Mouse (Mus musculus) adrenal gland, postnatal 10 days (tissue): ENCODE measurements around the gene Gipc2. TPM values are rescaled to one million over a fixed set of nuclear protein-coding genes. Genes with fewer than 3 reads are reported as not detected.
A peak's percentile ranks its signal among the peaks of the same experiment; 100 is the strongest.
"Not testable (repeated sequence)": the region's sequence is repeated elsewhere in the genome, so short reads cannot be mapped to it uniquely, and the experiment has no call there.

ENCODE experiments used
- DNase-seq: peaks from one replicate; pipeline ENCODE4 v3.0.0; 2021; ENCODE audit warnings: mixed read lengths
- long read RNA-seq, 2 experiments: library from polyadenylated mRNA; stranded (forward); transcript quantifications; one replicate each; pipeline ENCODE4 v2.0.0; 2021
- total RNA-seq, 2 experiments: library from RNA; stranded (reverse); gene quantifications; 2 replicates each; pipeline ENCODE4 v1.2.3; 2021

Gene Gipc2
- 1 to 10 TPM in 1 of 2 experiments, under 1 TPM in 1; 0.94 to 1.7 TPM for total RNA-seq
- long read RNA-seq, experiment 1: 0 reads
- long read RNA-seq, experiment 2, partial matches to known transcripts: 2 of 9 reads
- long read RNA-seq, experiment 2, other reads (novel, unspliced or antisense): 2 of 9 reads

DNA sequence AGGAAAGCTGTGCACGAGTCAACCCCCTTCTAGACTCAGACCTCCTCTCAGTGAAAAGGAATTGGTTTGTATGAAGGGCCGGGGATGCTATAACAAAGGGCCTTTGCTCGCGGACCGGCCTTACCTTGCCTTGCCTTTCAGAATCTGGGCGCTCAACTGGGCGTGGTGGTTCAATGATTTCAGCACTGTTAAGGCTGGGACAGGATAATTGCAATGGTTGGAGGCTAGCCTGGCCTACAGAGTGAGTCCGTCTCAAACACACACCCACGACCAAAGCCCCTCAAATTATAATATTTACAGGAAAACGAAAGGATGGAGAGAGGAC lies at the start of gene Gipc2:
Gene Gipc2 (minus strand): TSS at position 132 of the 325 bp plus-strand sequence.
- no peak for DNase-seq

DNA sequence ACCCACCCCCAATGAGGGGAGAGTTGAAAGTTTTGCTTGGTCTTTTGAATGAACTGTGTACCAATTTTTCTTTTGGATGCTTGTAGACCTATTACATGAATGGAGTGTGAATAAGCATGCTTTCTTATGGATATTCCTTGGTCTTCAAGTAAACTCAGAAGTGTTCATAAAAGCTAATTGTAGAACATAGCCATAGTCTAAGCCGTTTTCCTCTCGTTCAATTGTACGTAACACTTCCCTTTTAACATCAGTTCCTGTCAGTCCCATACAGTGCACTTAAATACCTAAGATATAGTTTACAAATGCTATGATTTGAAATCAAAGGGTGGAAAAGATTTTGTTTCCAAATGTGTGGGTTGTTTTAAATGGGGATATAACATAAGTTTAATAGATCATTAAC lies 47.4 kb upstream of the Gipc2 start:
- DNase-seq: no peak

DNA sequence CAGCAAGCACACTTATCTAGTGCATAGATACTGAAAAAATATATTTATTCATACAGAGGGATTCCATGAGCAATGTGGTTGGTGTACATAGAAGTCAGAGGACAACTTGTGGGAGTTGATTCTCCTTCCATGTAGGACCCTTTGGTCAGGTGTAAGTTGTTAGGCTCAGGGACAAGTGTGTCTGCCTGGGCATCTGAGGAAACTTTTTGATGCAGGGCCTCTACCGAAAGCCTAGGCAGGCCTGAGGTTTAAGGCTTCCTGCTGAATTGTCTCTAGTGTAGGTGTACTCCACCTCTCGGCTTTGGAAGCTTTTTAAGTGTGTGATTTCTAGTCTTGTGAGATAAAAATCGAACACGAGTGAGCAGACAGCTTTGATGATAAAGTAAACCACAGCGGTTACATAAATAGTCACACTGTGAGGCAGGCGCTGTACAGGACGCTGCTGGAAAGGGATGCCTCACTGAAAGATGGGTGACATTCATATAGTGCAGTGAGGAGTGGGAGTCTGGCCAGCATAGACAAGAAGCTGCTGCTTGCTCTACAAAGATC lies 45.8 kb upstream of the Gipc2 start:
- no peak for DNase-seq

DNA sequence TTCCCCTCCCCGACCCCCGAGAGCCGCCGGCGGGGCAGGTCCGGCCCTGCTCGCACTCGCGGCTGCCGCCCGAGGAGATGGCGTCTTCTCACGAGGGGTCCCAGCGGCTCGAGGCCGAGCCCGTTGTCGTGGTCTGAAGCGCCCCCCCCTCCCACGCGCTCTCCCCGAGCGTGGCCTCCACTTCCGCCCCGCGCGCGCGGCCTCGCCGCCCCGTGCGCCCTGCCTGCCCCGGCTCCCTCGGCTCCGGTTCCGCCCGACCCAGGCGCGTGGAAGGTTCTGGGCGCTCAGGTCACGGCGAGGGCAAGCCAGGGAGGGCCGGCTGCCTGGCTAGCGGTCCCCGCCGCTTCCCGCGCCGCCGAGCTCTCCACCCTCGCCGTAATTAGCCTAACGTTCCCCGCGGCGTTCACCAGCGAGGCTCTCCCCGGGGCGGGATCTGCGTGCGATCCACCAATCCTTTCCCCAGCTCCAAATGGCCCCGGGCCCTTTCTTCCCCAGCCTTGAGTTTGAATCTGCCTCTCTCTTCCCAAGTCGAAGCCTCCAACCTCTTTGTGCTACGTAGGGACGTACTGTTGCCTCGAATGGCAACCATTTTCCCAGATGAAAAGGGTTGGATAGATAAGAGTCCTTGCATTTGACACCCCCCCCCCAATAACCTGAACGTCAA lies 44.8 kb upstream of the Gipc2 start:
- peak; percentile 82 for DNase-seq

DNA sequence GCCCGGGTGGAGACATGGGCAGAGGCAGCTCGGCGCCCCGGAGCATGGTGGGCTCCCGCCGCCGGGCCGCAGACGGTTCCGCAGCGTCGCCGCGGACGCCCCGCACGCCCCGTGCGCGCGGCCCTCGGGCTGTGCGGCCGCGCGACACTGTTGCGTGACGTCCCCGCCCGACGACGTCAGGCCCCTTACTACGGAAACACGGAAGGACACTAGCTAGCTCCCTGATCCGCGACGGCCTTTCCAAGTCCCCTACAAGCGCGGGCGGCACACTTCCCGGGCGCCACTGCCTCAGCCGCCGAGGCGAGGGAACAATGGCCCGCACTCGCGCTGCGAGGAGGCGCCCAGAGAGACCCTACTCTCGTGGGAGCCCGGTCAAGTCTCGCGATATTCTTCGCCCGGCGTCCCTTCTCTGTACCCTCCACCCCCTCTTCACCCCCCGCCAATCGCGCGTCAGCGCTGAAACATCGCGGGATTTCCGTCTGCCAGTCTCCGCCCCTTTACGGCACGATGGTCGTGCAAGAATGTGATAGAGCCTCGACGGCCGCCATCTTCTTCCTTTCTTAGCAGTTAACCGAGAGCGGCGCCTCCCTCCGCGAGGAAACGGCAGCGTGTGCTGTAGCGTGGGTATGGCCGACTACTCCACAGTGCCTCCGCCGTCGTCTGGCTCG lies 44.1 kb upstream of the Gipc2 start, which contains the start of the genes Dnajb4 and Fubp1:
Gene Dnajb4 (minus strand): TSS at position 336 of the 668 bp plus-strand sequence.
Gene Fubp1 (plus strand): TSS at position 456 of the 668 bp plus-strand sequence.
- peak; percentile 100 for DNase-seq

DNA sequence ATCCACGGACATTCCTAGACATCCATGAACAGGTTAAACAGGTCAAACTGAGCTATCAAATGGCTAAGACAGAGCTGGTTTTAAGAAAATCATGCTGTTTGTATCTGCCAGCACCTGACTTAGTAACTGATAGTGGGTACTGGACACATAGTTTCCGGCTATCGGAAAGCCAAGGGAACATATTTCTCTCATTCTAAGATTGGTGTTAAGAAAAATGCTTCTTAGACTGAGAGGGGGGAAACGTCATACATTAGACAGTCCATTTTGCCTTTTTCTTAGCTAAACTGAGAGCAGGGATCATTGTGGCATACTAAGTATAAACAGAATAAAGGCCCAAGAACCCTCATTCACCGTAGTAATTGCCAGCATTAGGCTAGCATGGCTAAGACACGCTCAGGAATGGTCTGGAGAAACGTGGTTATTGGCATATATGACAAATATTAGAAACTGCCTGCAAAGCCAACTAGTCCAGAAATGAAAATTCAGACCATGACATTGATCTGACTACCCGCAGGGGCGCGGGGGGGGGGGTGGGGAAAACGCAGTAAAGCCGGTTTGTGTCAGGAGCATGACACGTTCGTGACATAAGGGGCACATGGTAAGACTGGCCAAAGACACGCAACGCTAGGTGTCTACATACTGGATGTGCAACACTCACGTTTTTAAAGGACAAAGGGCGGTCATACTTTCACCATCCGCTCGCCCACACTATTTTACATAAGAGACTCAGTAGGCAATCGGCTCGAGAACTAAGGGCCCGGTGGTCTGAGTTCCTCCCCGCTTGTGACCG lies 43.3 kb upstream of the Gipc2 start:
- DNase-seq: peak; percentile 10

DNA sequence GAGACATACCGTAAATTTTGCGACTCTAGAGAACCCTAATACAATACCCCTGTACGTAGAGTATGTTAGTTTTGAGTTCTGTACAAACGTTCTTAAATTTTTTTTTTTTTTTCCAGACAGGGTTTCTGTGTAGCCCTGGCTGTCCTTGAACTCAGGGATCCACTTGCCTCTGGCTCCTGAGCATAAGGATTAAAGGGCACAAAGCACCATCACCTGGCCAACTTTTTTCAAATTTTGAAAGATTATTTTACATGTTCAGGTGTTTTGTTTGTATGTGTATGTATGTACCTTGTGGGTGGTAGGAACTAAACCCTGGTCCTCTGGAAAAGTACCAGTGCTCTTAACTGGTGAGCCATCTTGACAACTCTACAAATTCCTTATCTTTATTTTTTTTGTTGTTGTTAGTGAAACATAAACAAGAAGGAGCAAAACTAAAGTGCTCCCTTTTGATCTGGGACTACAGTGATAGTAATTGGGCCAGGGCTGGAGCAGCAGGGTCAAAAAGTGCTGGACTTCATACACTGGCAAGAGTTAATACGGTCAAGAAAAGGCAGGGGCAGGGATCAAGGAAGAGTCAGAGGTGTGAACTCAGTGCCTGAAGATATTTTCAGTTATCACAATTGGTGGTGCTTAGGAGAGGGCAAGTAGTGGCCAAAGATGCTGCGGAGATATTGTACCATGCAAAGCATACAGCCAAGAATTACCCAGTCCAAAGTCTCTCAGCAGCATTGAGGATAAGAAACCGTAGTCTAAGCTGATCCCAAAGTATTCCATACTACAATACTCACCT lies 42.3 kb upstream of the Gipc2 start:
- DNase-seq: no peak

DNA sequence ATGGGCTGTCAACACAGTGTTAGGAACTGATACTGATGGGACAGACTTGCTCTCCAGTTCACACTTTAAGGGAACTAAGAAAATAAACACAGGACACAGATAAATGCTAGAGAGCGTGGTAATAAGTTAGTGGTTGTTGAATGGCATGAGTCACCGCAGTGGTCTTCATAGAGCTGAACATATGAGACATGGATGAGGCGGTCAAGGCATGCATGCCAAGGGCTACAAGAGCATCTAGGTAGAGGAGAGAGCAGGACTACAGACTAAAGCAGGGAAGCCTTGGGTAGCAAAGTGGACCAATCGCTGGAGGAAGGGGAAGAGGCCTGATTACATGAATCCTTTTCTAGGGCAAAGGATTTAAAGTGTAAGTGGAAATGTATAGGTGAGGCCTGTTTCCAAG lies 41.1 kb upstream of the Gipc2 start:
- DNase-seq: no peak

DNA sequence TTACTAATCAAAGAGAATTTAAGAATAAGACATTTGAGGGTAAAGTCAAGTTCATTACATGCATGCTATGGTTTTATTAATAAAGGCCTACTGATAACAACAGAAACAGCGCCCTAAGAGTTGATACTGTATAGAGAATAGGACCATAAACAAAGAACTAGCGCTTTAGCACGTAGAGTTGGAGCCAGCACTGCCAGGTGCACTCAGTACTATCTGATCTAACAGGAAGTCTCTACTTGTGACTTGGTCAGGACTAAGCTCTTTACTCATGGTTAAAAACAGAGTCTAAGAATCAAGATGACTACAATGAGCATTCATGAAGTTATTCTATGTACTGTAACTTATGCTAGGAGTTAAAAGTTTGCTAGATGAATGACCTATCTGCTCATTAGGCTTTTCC lies 38.5 kb upstream of the Gipc2 start:
- no peak for DNase-seq

DNA sequence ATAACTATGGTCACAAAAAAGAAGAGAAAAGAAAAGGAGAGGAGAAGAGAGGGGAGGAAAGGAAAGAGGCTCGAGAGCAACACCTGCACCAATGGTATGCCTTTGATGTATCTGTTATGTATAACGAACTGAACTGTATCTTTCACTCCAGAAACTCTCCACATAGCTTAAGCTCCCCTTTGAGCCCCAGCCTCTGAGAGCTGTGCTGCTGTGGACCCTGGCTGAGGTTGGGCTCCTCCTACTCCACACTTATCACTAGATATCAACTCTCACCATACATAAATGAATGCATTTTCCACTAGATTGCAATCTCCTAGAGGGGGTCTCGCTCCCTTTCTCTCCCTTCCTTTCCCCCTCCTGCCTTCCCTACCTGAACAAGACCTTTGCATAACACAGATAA lies 38.0 kb upstream of the Gipc2 start:
- DNase-seq: no peak

DNA sequence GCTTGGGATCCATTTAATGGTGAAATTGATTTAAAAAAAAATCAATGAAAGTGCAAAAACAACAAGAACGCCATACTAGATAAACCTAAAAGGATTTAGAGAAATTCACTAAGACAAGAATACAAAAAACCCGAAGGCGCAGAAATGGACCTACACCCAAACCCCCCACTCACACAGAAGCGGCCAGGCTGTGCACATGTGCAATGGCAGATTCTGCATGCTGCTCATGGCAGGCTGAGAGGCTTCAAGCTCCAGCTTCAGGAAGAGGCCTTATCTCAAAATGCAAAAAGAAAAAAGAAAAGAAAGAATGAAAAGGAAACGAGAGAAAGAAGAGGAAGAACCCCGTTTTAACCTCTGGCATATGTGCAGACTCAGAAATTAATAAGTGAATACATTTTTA lies 37.4 kb upstream of the Gipc2 start:
- no peak for DNase-seq

DNA sequence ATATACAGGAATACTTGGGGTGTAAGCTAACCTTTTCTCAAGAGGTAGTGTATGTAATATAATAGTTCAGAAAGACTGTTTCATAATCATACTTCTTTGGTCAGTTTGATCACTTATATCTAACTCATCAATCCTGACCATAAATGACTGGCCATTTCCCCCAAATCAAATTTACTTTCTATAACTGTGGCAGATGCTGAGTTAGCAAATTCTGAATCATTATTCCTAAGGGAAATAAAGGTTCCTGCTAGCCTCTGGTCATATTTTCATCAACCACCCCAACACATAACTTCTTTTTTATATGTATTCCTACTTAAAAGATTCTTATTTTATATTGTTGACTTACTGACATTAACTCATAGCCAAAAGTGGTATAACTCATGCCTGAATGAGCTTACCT lies 36.9 kb upstream of the Gipc2 start:
- DNase-seq: no peak

DNA sequence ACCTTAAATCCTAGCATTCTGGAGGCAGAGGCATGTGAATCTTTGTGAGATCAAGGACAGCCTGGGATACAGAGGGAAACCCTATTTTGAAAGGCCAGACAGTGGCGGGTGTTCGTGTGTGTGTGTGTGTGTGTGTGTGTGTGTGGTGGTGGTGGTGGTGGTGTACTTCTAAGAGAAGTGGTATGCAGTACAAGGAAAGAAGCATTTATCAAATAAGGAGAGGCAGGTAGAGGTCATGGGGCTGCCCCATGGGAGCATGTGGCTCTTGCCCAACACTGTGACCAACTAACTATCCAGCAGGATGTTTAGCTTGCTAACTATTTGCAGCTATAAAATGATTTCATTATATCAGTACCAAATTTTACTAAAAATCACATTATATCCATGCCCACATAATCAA lies 35.6 kb upstream of the Gipc2 start:
- DNase-seq: peak; percentile 47

DNA sequence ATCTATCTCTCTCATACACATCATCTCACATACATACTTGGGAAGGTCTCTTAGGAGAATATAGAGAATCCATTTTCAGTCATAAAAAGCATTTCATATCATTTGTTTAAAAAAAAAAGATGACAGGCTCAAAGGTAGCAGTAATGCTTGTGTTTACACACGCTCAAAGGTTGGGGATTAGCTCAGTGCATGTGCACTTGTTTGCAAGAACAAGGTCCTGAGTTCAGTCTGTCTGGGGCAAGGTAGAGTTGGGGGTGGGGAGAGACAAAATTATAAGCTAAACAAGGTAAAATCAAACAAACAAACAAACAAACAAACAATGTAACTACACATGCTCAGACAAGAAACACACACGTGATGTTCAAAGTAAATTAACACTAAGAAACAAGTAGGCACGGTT lies 35.2 kb upstream of the Gipc2 start:
- DNase-seq: no peak

DNA sequence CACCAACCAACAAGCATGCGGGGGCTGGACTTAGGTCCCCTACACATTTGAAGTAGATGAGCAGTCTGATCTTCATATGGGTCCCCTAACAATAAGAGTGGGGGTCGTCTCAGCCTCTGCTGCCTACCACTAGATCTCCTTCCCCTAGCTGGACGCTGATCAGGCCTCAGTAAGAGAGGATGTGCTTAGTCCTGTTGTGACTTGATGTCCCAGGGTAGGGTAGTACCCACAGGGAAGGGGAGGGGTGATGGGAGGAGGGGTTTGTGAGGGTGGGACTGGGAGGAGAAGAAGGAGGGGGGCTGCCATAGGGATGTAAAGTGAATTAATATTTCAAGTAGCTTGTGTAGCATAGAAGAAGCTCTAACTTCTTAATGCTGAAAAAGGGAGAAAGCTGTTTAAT lies 33.1 kb upstream of the Gipc2 start:
- DNase-seq: no peak

DNA sequence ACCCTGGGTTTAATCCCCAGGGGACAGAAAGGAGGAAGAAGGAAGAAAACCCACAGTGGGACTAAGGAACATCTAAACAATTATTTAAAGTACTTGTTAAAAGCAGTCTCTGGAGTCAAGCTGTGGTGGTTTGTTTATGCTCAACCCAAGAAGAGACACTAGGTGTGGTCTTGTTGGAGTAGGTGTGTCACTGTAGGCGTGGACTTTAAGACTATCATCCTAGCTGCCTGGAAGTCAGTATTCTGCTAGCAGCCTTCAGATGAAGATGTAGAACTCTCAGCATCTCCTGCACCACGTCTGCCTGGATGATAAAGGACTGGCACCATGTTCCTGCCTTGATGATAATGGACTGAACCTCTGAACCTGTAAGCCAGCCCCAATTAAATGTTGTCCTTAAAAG lies 31.2 kb upstream of the Gipc2 start:
- DNase-seq: not testable (repeated sequence)

DNA sequence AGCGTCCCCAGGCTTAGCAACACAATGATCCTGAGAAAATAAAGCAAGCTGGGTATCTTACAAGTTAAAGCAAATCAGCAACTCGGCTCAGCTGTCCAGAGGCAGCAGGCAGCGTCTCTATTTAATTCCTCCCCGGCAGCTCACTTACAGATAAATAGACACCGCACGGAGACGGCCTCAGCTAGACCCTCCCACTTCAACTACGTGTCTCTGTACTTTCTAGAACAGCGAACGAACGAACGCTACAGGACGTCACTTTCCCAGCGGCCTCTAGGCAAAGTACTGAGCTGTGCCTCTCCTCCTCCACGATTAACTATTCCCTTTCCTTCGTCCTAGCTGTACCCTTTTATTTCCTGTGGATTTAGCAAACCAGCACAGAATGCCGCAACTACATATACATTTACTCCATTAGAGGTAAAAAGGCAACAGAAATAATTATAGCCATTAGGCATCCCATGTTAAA lies 27.6 kb upstream of the Gipc2 start:
- DNase-seq: peak; percentile 92

DNA sequence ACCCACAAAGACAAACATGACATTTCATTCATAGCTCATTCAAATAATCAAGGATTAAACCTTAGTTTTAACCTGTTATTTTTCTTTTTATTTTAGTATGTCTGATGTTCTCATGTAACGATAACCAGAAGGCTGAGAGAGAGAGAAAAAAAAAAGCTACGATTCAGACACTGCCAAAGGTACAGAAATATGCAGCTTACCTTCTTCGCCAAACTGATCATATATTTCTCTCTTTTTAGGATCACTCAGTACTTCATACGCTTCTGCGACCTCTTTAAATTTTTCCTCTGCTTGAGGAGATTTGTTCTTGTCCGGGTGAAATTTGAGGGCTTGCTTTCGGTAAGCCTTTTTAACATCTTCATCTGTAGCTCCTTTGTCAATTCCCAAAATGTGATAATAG lies 27.1 kb upstream of the Gipc2 start:
- DNase-seq: no peak

DNA sequence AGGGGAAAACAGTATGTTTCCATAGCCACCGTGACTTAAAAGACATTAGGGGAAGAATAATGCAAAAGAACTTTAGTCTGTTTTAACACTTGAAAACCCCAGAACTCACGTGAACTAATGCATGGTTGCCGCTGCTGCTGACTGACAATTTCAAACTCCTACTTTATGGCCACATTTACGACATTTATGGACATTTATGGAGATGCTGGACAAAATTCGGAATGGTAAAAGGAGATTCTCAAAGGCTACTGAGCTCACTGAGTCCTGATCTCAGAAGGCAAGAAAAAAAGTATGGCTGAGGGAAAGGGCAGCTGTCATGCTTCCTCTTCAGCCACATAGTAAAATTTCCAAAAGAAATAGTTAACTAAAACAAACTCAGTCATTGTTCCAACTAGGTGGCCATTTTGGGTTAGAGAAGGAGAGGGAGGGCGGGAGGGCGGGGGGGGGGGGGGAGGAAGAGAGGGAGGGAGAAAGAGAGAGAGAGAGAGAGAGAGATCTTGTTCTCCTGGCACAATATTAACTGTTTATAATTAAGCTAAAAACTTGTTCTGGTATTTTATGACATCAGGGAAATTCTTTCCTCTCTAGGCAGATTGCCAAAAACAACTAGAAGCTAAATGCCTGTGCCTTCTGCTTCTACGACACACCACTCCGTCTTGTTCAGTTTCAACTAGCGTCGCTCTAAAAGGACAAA lies 26.4 kb upstream of the Gipc2 start:
- DNase-seq: no peak

DNA sequence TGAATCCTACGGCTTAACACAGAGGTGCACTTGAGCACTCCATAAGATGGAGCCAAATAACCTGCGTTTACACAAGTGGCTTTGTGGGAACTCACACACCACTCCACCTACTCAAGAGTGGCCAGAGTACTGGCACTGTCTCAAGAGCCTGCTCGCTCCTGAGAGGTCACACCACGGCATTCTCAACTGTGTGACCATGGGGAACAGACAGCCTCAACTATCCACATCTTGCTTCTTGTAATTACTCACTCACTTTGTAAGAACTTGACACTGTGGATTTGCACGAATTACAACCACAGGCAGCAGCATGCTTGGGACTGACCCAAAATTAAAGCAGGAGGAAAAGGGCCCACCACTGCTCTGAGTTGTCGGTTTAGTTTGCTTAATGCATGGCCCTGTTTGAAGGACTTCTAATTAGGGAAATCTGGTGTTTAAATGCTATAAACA lies 25.8 kb upstream of the Gipc2 start:
- DNase-seq: peak; percentile 62
